Mouse (Mus musculus) spleen, adult 2 months (tissue): Measurements from ENCODE around the gene Gtf2a2. TPM values are rescaled to one million over a fixed set of nuclear protein-coding genes. Genes with fewer than 3 reads are reported as not detected.

Experiments
- DNase-seq, 2 experiments: peaks; one replicate each; pipeline versions ENCODE4 v3.0.0 to v3.0.0-alpha.2; 2012 to 2021; ENCODE audit warnings: low spot score in 2 of 2, low read depth in 1 of 2
- H3K27ac ChIP-seq: fragments of 200-500 bp; 2 replicates; pipeline ENCODE4 v1.5.1; 2012; ENCODE audit warnings: low read length, inconsistent platforms; ENCODE audit not compliant: insufficient read depth
- H3K27me3 ChIP-seq: fragments of 200-500 bp; 2 replicates; pipeline ENCODE4 v1.6.1; 2012; ENCODE audit warnings: mild to moderate bottlenecking, moderate library complexity, low read length, inconsistent platforms; ENCODE audit not compliant: control insufficient read depth, insufficient read depth
- H3K36me3 ChIP-seq: fragments of 200-500 bp; 2 replicates; pipeline ENCODE4 v1.6.1; 2012; ENCODE audit warnings: mild to moderate bottlenecking, low read length, inconsistent platforms; ENCODE audit not compliant: control insufficient read depth, insufficient read depth
- H3K4me1 ChIP-seq: fragments of 200-500 bp; 2 replicates; pipeline ENCODE4 v1.6.1; 2011; ENCODE audit warnings: inconsistent platforms; ENCODE audit not compliant: control insufficient read depth, insufficient read depth, insufficient read length
- H3K4me3 ChIP-seq: fragments of 200-500 bp; 2 replicates; pipeline ENCODE4 v1.5.1; 2011; ENCODE audit warnings: mild to moderate bottlenecking, inconsistent platforms; ENCODE audit not compliant: insufficient read depth, insufficient read length; ENCODE audit errors: extremely low read depth
- CTCF ChIP-seq: fragments of 200-500 bp; IDR thresholded peaks from 2 replicates; pipeline ENCODE4 v1.5.1; 2011; ENCODE audit warnings: mild to moderate bottlenecking, inconsistent platforms; ENCODE audit not compliant: insufficient read depth, insufficient read length, insufficient replicate concordance; ENCODE audit errors: extremely low read depth
- POLR2A ChIP-seq: fragments of 200-500 bp; IDR thresholded peaks from 2 replicates; pipeline ENCODE4 v1.6.1; 2011; ENCODE audit warnings: low read depth, low read length, inconsistent platforms
- WGBS: fragments of 180-500 bp; shearing (Covaris S2); methylation state at CpG from one replicate; pipeline ENCODE4 v1.1.7; 2018; 5-methylcytosine and 5-hydroxymethylcytosine counted together
- polyA plus RNA-seq: library from polyadenylated mRNA; depleted of rRNA; stranded (reverse); fragments of >200 nt; gene quantifications from 2 replicates; pipeline ENCODE4 v1.2.3, GENCODE M21; 2012

Gene Gtf2a2
- polyA plus RNA-seq, 1 experiment: 11.2 TPM

GRCm38 (mm10) chr9:70044865-70045264 lies 32.5 kb downstream of the Gtf2a2 start:
- no peaks in the 10 kb centered on the region for H3K27me3 ChIP-seq
- no peak overlapping the region for H3K4me3 ChIP-seq
- WGBS: 79% methylated on average over 2 of the region's 2 CpGs
- peaks cover 2% of the 10 kb centered on the region; the same call in 1 of the 2 replicates for H3K4me1 ChIP-seq
- TF ChIP-seq CTCF: no peak
- TF ChIP-seq POLR2A: no peak
- no peak overlapping the region for H3K27ac ChIP-seq
- H3K36me3 ChIP-seq: no peaks in the 10 kb centered on the region
- DNase-seq: no peak

- DNase-seq: no peak
- no peak overlapping the region for H3K4me3 ChIP-seq
- peaks cover 2% of the 10 kb centered on the region; the same call in 1 of the 2 replicates for H3K4me1 ChIP-seq
- 77% methylated on average over 6 of the region's 6 CpGs for WGBS
- no peaks in the 10 kb centered on the region for H3K27me3 ChIP-seq
- no peaks in the 10 kb centered on the region for H3K36me3 ChIP-seq
- H3K27ac ChIP-seq: no peak overlapping the region
- no peak for TF ChIP-seq CTCF
- no peak for TF ChIP-seq POLR2A
Measured at GRCm38 (mm10) chr9:70046255-70046654, 33.9 kb downstream of the Gtf2a2 start.

- DNase-seq: no peak
- Histone ChIP-seq H3K4me1 (peaks cover 2% of the 10 kb centered on the region; the same call in 1 of the 2 replicates), H3K4me3 (no peak overlapping the region), H3K36me3 (no peaks in the 10 kb centered on the region), H3K27ac (no peak overlapping the region), H3K27me3 (no peaks in the 10 kb centered on the region)
- WGBS: 93% methylated on average over 3 of the region's 3 CpGs
- TF ChIP-seq POLR2A: no peak
- TF ChIP-seq CTCF: no peak
Measured at GRCm38 (mm10) chr9:70047839-70048238, 35.5 kb downstream of the Gtf2a2 start.

GRCm38 (mm10) chr9:70048280-70048679 lies 35.9 kb downstream of the Gtf2a2 start:
- no peak for DNase-seq
- TF ChIP-seq CTCF (no peak), POLR2A (no peak)
- no peaks in the 10 kb centered on the region for H3K36me3 ChIP-seq
- no peak overlapping the region for H3K4me3 ChIP-seq
- H3K4me1 ChIP-seq: peaks cover 2% of the 10 kb centered on the region; the same call in 1 of the 2 replicates
- WGBS: 76% methylated on average over 5 of the region's 5 CpGs
- H3K27me3 ChIP-seq: no peaks in the 10 kb centered on the region
- no peak overlapping the region for H3K27ac ChIP-seq

GRCm38 (mm10) chr9:70048751-70049415 lies 36.5 kb downstream of the Gtf2a2 start:
- no peak for DNase-seq
- TF ChIP-seq POLR2A: no peak
- TF ChIP-seq CTCF: no peak
- Histone ChIP-seq H3K36me3 (no peaks in the 10 kb centered on the region), H3K27me3 (no peaks in the 10 kb centered on the region), H3K27ac (no peak overlapping the region), H3K4me3 (no peak overlapping the region), H3K4me1 (peaks cover 2% of the 10 kb centered on the region; the same call in 1 of the 2 replicates)
- WGBS: 79% methylated on average over 6 of the region's 6 CpGs

GRCm38 (mm10) chr9:70049416-70049783 lies 37.0 kb downstream of the Gtf2a2 start:
- DNase-seq: no peak
- Histone ChIP-seq H3K27ac (no peak overlapping the region), H3K4me1 (peaks cover 2% of the 10 kb centered on the region; the same call in 1 of the 2 replicates), H3K4me3 (no peak overlapping the region), H3K27me3 (no peaks in the 10 kb centered on the region), H3K36me3 (no peaks in the 10 kb centered on the region)
- 61% methylated on average over 3 of the region's 3 CpGs for WGBS
- TF ChIP-seq POLR2A (no peak), CTCF (no peak)

- no peak for DNase-seq
- H3K27me3 ChIP-seq: no peaks in the 10 kb centered on the region
- H3K4me1 ChIP-seq: peaks cover 2% of the 10 kb centered on the region; the same call in 1 of the 2 replicates
- TF ChIP-seq CTCF: no peak
- TF ChIP-seq POLR2A: no peak
- no peaks in the 10 kb centered on the region for H3K36me3 ChIP-seq
- H3K4me3 ChIP-seq: no peak overlapping the region
- H3K27ac ChIP-seq: no peak overlapping the region
- 6% methylated on average over 8 of the region's 8 CpGs for WGBS
Measured at GRCm38 (mm10) chr9:70049839-70050238, 37.5 kb downstream of the Gtf2a2 start.

- H3K4me1 ChIP-seq: peaks cover 2% of the 10 kb centered on the region; the same call in 1 of the 2 replicates
- H3K27me3 ChIP-seq: no peaks in the 10 kb centered on the region
- 90% methylated on average over 3 of the region's 3 CpGs for WGBS
- no peak overlapping the region for H3K27ac ChIP-seq
- H3K4me3 ChIP-seq: no peak overlapping the region
- TF ChIP-seq POLR2A: no peak
- no peak for TF ChIP-seq CTCF
- H3K36me3 ChIP-seq: no peaks in the 10 kb centered on the region
- DNase-seq: no peak
Measured at GRCm38 (mm10) chr9:70052730-70053129, 40.4 kb downstream of the Gtf2a2 start.
